Mouse (Mus musculus): ENCODE results near the gene Grwd1. TPM values are rescaled to one million over a fixed set of nuclear protein-coding genes. Genes with fewer than 3 reads are reported as not detected.
A peak's percentile ranks its signal among the peaks of the same experiment; 100 is the strongest.

Gene Grwd1
- polyA plus RNA-seq, 1 experiment: 14.9 TPM

DNA sequence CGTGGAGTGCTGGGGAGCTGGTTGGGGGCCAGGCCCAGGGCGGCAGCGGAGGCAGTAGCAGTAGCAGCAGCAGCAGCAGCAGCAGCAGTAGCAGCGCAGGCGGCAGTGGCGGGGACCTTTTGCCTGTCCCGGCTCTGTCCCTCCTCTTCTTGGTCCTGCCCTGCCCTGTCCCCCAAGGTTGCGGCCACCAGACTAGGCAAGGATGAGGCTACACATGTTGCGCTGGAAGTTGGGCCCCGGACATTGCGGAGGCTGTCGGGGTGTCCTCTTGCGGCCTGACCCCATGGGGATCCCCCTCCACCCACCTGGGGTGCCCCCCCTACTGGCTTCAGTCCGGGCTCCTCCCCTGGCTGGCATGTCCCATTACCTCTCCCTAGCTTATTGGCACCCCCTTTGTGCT is 39.0 kb upstream of the Grwd1 start:
- H3K4me1 ChIP-seq (ENCODE audit: control insufficient read depth, insufficient read depth, low read length): peaks cover 9% of the 10 kb centered on the region; the same call in 1 of the 2 replicates

DNA sequence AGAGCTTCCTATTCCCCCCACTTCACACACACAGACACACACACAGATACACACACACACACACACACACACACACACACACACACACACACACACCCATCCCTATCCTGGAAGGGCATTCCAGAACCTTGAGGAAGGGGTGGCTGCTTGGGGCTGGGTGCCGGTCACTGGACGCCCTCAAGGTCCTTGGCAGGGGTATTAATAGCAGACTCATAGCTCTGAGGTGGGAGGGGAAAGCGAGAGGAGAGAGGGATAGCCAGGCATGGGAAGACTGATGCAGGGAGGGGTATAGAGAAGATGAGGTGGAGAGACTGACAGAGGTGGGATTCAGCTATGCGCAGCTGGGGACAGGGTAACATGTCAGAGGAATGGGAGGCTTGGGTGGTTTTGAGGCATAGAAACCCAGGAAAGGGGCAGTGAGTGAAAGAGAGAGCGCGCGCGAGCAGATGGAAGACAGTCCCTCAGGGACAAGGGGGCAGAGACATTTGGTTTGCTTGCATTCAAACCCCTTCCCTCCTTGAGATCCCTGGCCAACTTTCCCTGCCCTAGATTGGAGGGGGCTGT is 38.4 kb upstream of the Grwd1 start:
- Histone ChIP-seq H3K4me3 (replicated peaks; ENCODE audit: insufficient read depth, low read depth, low read length) (peak overlapping the region; percentile 27), H3K27me3 (ENCODE audit: control insufficient read depth, insufficient read depth, low read length) (no peaks in the 10 kb centered on the region; the same call in 1 of the 2 replicates), H3K4me1 (ENCODE audit: control insufficient read depth, insufficient read depth, low read length) (peaks cover 9% of the 10 kb centered on the region; the same call in 1 of the 2 replicates), H3K27ac (ENCODE audit: insufficient read depth, low read length) (no peak overlapping the region)
- TF ChIP-seq CTCF (IDR thresholded peaks at IDR 0.05; ENCODE audit: borderline replicate concordance, insufficient read depth, low read depth, low read length) (no peak), POLR2A (IDR thresholded peaks at IDR 0.05; ENCODE audit: borderline replicate concordance, insufficient read depth, low read length) (no peak)
- WGBS: 26% methylated on average over 8 of the region's 8 CpGs
- no peak for DNase-seq

More for the DNA sequence above, 39.0 kb upstream of the Grwd1 start:
- whole genome bisulfite sequencing: 5% methylated on average over 13 of the region's 14 CpGs
- Histone ChIP-seq H3K27me3 (ENCODE audit: control insufficient read depth, insufficient read depth, low read length) (no peaks in the 10 kb centered on the region; the same call in 1 of the 2 replicates), H3K4me3 (replicated peaks; ENCODE audit: insufficient read depth, low read depth, low read length) (peak overlapping the region; percentile 27), H3K27ac (ENCODE audit: insufficient read depth, low read length) (no peak overlapping the region)
- no peak for DNase-seq
- no peak for TF ChIP-seq POLR2A (IDR thresholded peaks at IDR 0.05; ENCODE audit: borderline replicate concordance, insufficient read depth, low read length)

DNA sequence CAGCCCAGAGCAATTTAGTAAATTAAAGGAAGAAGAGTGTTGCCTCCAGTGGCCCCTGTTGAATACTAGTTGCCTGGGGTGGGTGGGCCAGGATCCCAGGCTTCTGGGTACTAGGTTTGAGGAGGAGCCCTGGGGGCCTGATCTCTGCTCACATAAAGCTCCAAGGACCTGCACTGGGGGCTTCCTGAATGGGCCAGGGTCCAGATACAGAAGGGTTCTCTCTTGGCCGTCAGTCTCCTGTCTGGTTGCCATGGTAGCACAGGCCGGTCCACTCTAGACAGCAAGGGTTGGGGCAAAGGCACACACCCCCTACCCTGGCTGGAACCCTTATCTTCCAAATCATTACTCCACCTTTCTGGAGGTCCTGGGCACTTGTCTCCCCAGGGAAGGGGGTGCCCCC is 37.1 kb upstream of the Grwd1 start:
- Histone ChIP-seq H3K27ac (ENCODE audit: insufficient read depth, low read length) (no peak overlapping the region), H3K4me3 (replicated peaks; ENCODE audit: insufficient read depth, low read depth, low read length) (no peak overlapping the region), H3K27me3 (ENCODE audit: control insufficient read depth, insufficient read depth, low read length) (no peaks in the 10 kb centered on the region; the same call in 1 of the 2 replicates), H3K4me1 (ENCODE audit: control insufficient read depth, insufficient read depth, low read length) (peaks cover 5% of the 10 kb centered on the region; the same call in 1 of the 2 replicates)
- TF ChIP-seq CTCF (IDR thresholded peaks at IDR 0.05; ENCODE audit: borderline replicate concordance, insufficient read depth, low read depth, low read length) (no peak), POLR2A (IDR thresholded peaks at IDR 0.05; ENCODE audit: borderline replicate concordance, insufficient read depth, low read length) (no peak)
- no peak for DNase-seq
- WGBS: 75% methylated on average over 2 of the region's 2 CpGs

DNA sequence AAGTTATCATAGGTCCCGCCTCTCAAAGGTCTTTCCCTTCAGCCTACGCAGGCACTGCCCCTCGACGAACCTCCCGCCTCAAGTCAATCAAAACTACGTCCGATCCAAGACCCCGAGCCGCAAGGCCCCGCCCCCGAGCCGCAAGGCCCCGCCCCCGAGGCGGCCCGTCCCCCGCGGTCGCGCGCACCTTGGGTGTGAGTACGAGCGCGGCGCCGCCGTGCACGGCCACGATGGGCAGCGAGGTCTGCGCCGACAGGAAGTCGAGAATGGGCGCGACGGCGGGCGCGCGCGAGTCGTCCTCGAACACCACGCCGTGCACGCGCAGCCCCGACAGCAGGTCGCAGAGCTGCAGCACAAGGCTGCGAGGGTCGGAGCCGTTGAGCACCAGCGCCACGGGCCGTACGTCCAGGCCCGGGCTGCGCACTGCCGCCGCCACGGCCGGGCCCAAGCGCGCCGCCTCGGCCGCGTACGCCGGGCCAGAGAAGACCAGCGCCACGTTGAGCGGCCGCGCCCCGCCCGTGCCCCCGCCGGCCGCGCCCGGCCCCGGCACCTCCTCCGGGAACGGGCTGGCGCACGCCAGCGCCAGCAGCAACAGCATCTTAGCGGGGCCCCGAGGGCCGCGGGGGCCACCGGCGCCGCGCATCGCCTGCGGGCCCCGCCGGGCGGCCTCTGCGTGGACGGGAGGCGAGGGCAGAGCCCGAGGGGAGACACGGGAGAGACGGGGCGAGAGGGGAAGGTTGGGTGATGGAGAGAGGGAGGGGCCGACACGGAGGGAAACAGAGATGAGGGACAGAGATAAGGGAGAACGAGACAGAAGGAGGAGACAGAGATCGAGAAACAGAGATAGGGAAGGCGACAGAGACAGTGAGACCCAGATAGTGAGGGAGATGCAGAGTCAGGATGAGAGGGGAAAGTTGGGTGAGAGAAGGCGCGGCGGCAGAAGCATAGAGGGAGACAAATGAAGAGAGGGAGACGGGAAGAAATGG is 35.5 kb upstream of the Grwd1 start:
- DNase-seq: peak; percentile 70 to 78
- Histone ChIP-seq H3K27me3 (ENCODE audit: control insufficient read depth, insufficient read depth, low read length) (no peaks in the 10 kb centered on the region; the same call in 1 of the 2 replicates), H3K27ac (ENCODE audit: insufficient read depth, low read length) (no peak overlapping the region), H3K4me1 (ENCODE audit: control insufficient read depth, insufficient read depth, low read length) (peaks cover 5% of the 10 kb centered on the region; the same call in 1 of the 2 replicates), H3K4me3 (replicated peaks; ENCODE audit: insufficient read depth, low read depth, low read length) (peak overlapping the region; percentile 66)
- WGBS: 1% methylated on average over 117 of the region's 117 CpGs
- TF ChIP-seq CTCF (IDR thresholded peaks at IDR 0.05; ENCODE audit: borderline replicate concordance, insufficient read depth, low read depth, low read length) (no peak), POLR2A (IDR thresholded peaks at IDR 0.05; ENCODE audit: borderline replicate concordance, insufficient read depth, low read length) (0 out of 2 replicates have a peak, but pooled peaks have one; percentile 18)

DNA sequence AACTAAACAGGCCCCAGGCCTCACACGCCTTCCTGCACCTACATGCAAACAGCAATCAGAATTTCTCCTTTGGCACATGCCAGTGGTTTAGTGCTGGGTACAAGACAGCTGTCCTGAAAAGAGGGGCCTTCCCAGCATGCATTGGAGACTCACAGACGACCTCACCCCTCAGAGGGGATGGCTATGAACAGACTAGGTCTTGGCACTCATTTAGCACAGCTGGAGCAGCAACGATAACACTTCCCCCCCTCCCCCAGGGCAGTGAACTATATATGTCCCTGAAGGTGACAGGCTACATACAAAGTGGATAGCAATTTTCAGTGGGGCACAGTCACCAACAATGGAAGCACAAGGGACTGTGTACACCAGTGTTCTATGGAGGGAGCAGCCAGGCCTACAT is 33.7 kb upstream of the Grwd1 start:
- no peak overlapping the region for H3K4me3 ChIP-seq (replicated peaks; ENCODE audit: insufficient read depth, low read depth, low read length)
- H3K27me3 ChIP-seq (ENCODE audit: control insufficient read depth, insufficient read depth, low read length): no peaks in the 10 kb centered on the region; the same call in 1 of the 2 replicates
- TF ChIP-seq POLR2A (IDR thresholded peaks at IDR 0.05; ENCODE audit: borderline replicate concordance, insufficient read depth, low read length) (no peak), CTCF (IDR thresholded peaks at IDR 0.05; ENCODE audit: borderline replicate concordance, insufficient read depth, low read depth, low read length) (no peak)
- no peaks in the 10 kb centered on the region for H3K4me1 ChIP-seq (ENCODE audit: control insufficient read depth, insufficient read depth, low read length)
- WGBS: 55% methylated on average over 3 of the region's 3 CpGs
- no peak for DNase-seq
- H3K27ac ChIP-seq (ENCODE audit: insufficient read depth, low read length): no peak overlapping the region

DNA sequence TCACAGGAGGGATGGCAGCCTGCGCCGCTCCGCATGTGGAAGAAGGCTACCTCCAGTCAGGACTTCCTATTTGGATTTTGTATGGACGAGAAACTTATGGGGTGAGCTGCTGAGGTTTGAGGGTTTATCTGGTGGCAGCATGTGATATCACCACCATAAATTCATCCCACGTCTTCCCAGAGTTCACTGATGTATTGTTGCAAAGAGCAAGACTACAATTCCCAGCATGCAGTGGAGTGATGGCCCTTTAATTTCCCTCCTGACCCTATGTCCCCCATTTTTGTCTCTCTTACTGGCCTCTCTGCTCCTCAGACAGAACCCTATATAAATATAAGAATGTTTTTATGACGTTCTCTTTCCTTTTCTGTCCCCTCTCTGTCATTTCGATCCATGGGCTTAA is 32.1 kb upstream of the Grwd1 start:
- no peak overlapping the region for H3K4me3 ChIP-seq (replicated peaks; ENCODE audit: insufficient read depth, low read depth, low read length)

DNA sequence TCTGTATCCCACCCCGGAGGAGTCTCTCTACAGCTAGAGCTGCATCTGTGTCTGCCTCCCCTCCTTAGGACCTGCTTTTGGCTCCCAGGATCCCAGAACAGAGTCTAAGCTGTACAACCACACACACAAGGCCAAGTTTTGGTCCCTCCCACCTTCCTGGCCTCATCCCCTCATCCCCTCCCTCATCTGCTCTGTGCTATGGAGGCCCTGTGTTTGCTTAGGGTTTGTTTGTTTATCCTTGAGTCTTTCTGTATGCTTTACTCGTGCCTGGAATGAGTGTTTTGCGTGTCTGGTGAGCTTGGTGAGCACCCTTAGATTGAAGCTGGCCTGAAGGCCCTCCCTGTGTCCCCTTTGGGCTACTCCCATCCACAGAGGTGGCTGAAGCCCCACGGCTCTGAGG is 28.3 kb upstream of the Grwd1 start:
- Histone ChIP-seq H3K27ac (ENCODE audit: insufficient read depth, low read length) (no peak overlapping the region), H3K27me3 (ENCODE audit: control insufficient read depth, insufficient read depth, low read length) (no peaks in the 10 kb centered on the region), H3K4me1 (ENCODE audit: control insufficient read depth, insufficient read depth, low read length) (peaks cover 3% of the 10 kb centered on the region), H3K4me3 (replicated peaks; ENCODE audit: insufficient read depth, low read depth, low read length) (no peak overlapping the region)
- no peak for DNase-seq
- TF ChIP-seq POLR2A (IDR thresholded peaks at IDR 0.05; ENCODE audit: borderline replicate concordance, insufficient read depth, low read length) (no peak), CTCF (IDR thresholded peaks at IDR 0.05; ENCODE audit: borderline replicate concordance, insufficient read depth, low read depth, low read length) (no peak)
- WGBS: 90% methylated on average over 4 of the region's 4 CpGs

More for the DNA sequence above, 32.1 kb upstream of the Grwd1 start:
- Histone ChIP-seq H3K4me1 (ENCODE audit: control insufficient read depth, insufficient read depth, low read length) (no peaks in the 10 kb centered on the region; the same call in 1 of the 2 replicates), H3K27ac (ENCODE audit: insufficient read depth, low read length) (no peak overlapping the region), H3K27me3 (ENCODE audit: control insufficient read depth, insufficient read depth, low read length) (no peaks in the 10 kb centered on the region)
- no peak for DNase-seq
- WGBS: 84% methylated on average over 7 of the region's 7 CpGs
- TF ChIP-seq CTCF (IDR thresholded peaks at IDR 0.05; ENCODE audit: borderline replicate concordance, insufficient read depth, low read depth, low read length): no peak
- TF ChIP-seq POLR2A (IDR thresholded peaks at IDR 0.05; ENCODE audit: borderline replicate concordance, insufficient read depth, low read length): no peak

All from cerebellum, adult 2 months (tissue).